Mouse (Mus musculus) frontal cortex, adult (tissue): Measurements from ENCODE around the gene Cdk4.
"Not testable (repeated sequence)": the region's sequence is repeated elsewhere in the genome, so short reads cannot be mapped to it uniquely, and the experiment has no call there.

Experiments
- ATAC-seq: cut with Nextera tagmentation; 2 replicates; pipeline ENCODE4 v1.9.2; 2017; ENCODE audit warnings: mild to moderate bottlenecking, moderate library complexity, mixed read lengths; ENCODE audit not compliant: low TSS enrichment

The Cdk4 gene

GRCm38 (mm10) chr10:127056490-127056889 is 6.8 kb upstream of the Cdk4 start:
- ATAC-seq: no peak

- ATAC-seq: peak; percentile 40
Measured at GRCm38 (mm10) chr10:127058161-127058560, 5.2 kb upstream of the Cdk4 start.

- ATAC-seq: no peak
Measured at GRCm38 (mm10) chr10:127058708-127059107, 4.6 kb upstream of the Cdk4 start.

- no peak for ATAC-seq
Measured at GRCm38 (mm10) chr10:127059174-127059967, 4.0 kb upstream of the Cdk4 start.

- ATAC-seq: peak; percentile 28
Measured at GRCm38 (mm10) chr10:127059968-127060916, 3.1 kb upstream of the Cdk4 start, which contains the start of gene March9. Gene March9 (minus strand): TSS chr10:127060184.

GRCm38 (mm10) chr10:127061085-127061484 is 2.2 kb upstream of the Cdk4 start:
- ATAC-seq: no peak

- ATAC-seq: no peak
Measured at GRCm38 (mm10) chr10:127061513-127061912, 1.8 kb upstream of the Cdk4 start.

GRCm38 (mm10) chr10:127062101-127062500 is 1.2 kb upstream of the Cdk4 start:
- ATAC-seq: not testable (repeated sequence)

- no peak for ATAC-seq
Measured at GRCm38 (mm10) chr10:127062503-127062902, 831 bp upstream of the Cdk4 start.

GRCm38 (mm10) chr10:127063913-127064870 is 858 bp downstream of the Cdk4 start:
- ATAC-seq: no peak

- no peak for ATAC-seq
Measured at GRCm38 (mm10) chr10:127065981-127066380, 2.6 kb downstream of the Cdk4 start.

GRCm38 (mm10) chr10:127066519-127067018 is 3.2 kb downstream of the Cdk4 start:
- ATAC-seq: no peak

GRCm38 (mm10) chr10:127068360-127069038 is 5.2 kb downstream of the Cdk4 start:
- no peak for ATAC-seq

- ATAC-seq: peak; percentile 14
Measured at GRCm38 (mm10) chr10:127069281-127070189, 6.2 kb downstream of the Cdk4 start.

- ATAC-seq: peak; percentile 82
Measured at GRCm38 (mm10) chr10:127070190-127071121, 7.1 kb downstream of the Cdk4 start, which contains the start of gene Tspan31. Gene Tspan31 (minus strand): TSS chr10:127070264.

- ATAC-seq: no peak
Measured at GRCm38 (mm10) chr10:127071203-127071602, 7.9 kb downstream of the Cdk4 start.

GRCm38 (mm10) chr10:127072270-127072669 is 8.9 kb downstream of the Cdk4 start:
- not testable (repeated sequence) for ATAC-seq

GRCm38 (mm10) chr10:127072969-127073368 is 9.6 kb downstream of the Cdk4 start:
- ATAC-seq: not testable (repeated sequence)
